Mouse (Mus musculus) lung, embryonic 15.5 days (tissue): Measurements from ENCODE around the gene Pram1. TPM values are rescaled to one million over a fixed set of nuclear protein-coding genes. Genes with fewer than 3 reads are reported as not detected.
A peak's percentile ranks its signal among the peaks of the same experiment; 100 is the strongest.

ENCODE experiments used
- ATAC-seq: fragments of 200-750 bp; cut with Nextera tagmentation; 2 replicates; pipeline ENCODE4 v1.8.0; 2017; ENCODE audit warnings: moderate number of reproducible peaks, borderline replicate concordance; ENCODE audit not compliant: low FRiP score, low TSS enrichment; ENCODE audit errors: extremely low read depth
- H3K27ac ChIP-seq: fragments of 300-500 bp; sonication (generic); 2 replicates; pipeline ENCODE4 v1.5.1; 2015; ENCODE audit warnings: moderate library complexity, mild to moderate bottlenecking, inconsistent platforms
- H3K27me3 ChIP-seq: fragments of 300-500 bp; sonication (generic); 2 replicates; pipeline ENCODE4 v1.6.1; 2015; ENCODE audit warnings: inconsistent platforms
- H3K36me3 ChIP-seq: fragments of 300-500 bp; sonication (generic); 2 replicates; pipeline ENCODE4 v1.6.1; 2015; ENCODE audit warnings: inconsistent platforms
- H3K4me1 ChIP-seq: fragments of 300-500 bp; sonication (generic); 2 replicates; pipeline ENCODE4 v1.6.1; 2015; ENCODE audit warnings: inconsistent platforms
- H3K4me2 ChIP-seq: fragments of 300-500 bp; sonication (generic); 2 replicates; pipeline ENCODE4 v1.6.1; 2015; ENCODE audit warnings: inconsistent platforms, mild to moderate bottlenecking, moderate library complexity
- H3K4me3 ChIP-seq: fragments of 300-500 bp; sonication (generic); 2 replicates; pipeline ENCODE4 v1.5.1; 2015; ENCODE audit warnings: mild to moderate bottlenecking, inconsistent platforms
- H3K9ac ChIP-seq: fragments of 300-500 bp; sonication (generic); 2 replicates; pipeline ENCODE4 v1.6.1; 2015; ENCODE audit warnings: inconsistent platforms
- H3K9me3 ChIP-seq: fragments of 300-500 bp; sonication (generic); 2 replicates; pipeline ENCODE4 v1.6.1; 2016; ENCODE audit warnings: inconsistent platforms
- WGBS: fragments of 180-500 bp; shearing (Covaris S2); methylation state at CpG from one replicate; pipeline ENCODE4 v1.1.7; 2015; 5-methylcytosine and 5-hydroxymethylcytosine counted together
- polyA plus RNA-seq: library from polyadenylated mRNA; unstranded; fragments of >200 nt; fragmentation: Nextera tagmentation; extraction: Ambion mirVana; gene quantifications from 2 replicates; pipeline ENCODE4 v1.2.1, GENCODE M21; 2015

Gene Pram1
- polyA plus RNA-seq, 1 experiment from 2014 or later, result 0.97 TPM

DNA sequence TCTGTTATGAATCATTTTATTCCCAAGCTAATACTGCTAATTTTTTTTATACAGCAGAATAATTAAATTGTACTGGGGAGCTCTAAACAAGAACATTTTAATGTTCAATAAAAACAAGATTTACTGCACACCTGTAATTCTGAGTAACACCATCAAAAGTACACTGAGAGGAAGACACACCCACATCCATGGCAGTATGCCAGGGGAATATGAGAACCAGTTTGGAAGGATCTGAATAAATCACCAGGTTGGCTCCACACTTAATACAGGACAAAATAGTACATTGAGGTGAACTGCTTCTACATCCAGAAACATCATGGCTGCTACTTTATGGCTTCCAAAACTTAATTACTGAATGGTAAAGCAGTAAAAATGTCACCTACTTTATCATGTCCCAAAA is 37.6 kb downstream of the Pram1 start:
- Histone ChIP-seq H3K27me3 (no peaks in the 10 kb centered on the region), H3K36me3 (peaks cover 18% of the 10 kb centered on the region), H3K9ac (no peak overlapping the region), H3K4me2 (no peak overlapping the region), H3K27ac (no peak overlapping the region), H3K9me3 (no peaks in the 10 kb centered on the region), H3K4me3 (no peak overlapping the region), H3K4me1 (peaks cover 18% of the 10 kb centered on the region; the same call in 1 of the 2 replicates)
- no peak for ATAC-seq

DNA sequence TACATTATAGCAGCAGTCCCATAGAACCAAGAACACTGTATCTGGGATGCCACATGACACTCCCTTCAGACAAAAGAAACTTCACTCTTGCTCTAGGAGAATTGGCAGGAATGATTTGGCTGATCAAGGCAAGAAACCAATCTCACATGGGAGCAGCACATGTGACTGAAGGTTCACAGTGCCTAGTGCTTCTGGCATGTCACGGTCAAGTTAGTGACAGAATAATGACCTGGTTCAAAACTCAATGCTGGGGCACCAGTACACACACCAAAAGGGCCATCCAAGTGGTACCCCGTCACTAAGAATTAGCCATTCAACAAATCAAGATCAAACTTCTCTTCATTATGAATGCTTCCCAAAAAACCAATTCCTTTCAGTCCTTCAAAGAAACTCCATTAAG is 38.2 kb downstream of the Pram1 start:
- no peak for ATAC-seq
- 88% methylated on average over 2 of the region's 2 CpGs for WGBS
- peaks cover 19% of the 10 kb centered on the region; the same call in 1 of the 2 replicates for H3K4me1 ChIP-seq

DNA sequence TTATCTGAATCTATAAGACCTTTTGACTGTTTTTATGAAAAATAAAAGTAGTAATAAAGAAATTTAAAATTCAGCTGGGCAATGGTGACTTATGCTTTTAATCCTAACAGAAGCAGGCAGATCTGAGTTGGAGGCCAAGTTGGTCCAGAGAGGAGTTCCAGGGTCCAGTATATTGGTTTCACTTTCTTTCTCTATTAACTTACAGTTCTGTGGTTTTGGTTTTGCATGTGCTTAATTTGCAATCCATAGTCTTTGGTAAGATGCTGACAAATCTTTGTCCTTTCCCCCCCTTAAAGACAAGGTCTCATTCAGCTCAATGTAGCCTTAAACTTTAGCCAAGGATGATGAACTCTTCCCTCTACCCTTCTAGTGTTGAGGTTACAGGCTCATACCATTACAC is 40.9 kb downstream of the Pram1 start:
- H3K4me2 ChIP-seq, result no peak overlapping the region
- H3K9ac ChIP-seq, result no peak overlapping the region
- H3K27ac ChIP-seq, result no peak overlapping the region
- H3K9me3 ChIP-seq, result no peaks in the 10 kb centered on the region
- H3K36me3 ChIP-seq, result peaks cover 18% of the 10 kb centered on the region
- H3K27me3 ChIP-seq, result no peaks in the 10 kb centered on the region
- ATAC-seq, result no peak
- peaks cover 40% of the 10 kb centered on the region for H3K4me1 ChIP-seq
- H3K4me3 ChIP-seq, result no peak overlapping the region

More for the DNA sequence above, 38.2 kb downstream of the Pram1 start:
- Histone ChIP-seq H3K36me3 (peaks cover 18% of the 10 kb centered on the region), H3K9ac (no peak overlapping the region), H3K9me3 (no peaks in the 10 kb centered on the region), H3K27ac (no peak overlapping the region), H3K4me3 (no peak overlapping the region), H3K27me3 (no peaks in the 10 kb centered on the region), H3K4me2 (no peak overlapping the region)

DNA sequence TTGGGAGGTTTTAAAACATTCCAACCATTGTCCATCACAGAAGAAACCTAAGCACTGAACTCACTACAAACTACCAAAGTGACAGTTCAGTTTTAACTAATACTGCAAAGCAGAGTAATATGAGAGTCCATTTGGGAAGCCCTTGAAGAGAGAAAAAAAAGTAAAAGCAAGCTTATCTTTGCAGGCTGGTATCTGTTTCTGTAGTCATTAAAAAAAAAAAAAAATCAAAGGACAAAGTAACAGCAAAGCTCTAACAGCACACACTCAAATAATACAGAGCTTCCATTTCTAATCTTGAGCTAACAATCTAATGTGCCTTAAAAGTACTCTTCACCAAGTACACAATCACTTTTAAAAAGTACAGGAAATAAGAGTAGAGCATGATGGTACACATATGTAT is 43.9 kb downstream of the Pram1 start:
- H3K4me1 ChIP-seq, result peaks cover 36% of the 10 kb centered on the region
- H3K4me2 ChIP-seq, result peak overlapping the region; percentile 24

DNA sequence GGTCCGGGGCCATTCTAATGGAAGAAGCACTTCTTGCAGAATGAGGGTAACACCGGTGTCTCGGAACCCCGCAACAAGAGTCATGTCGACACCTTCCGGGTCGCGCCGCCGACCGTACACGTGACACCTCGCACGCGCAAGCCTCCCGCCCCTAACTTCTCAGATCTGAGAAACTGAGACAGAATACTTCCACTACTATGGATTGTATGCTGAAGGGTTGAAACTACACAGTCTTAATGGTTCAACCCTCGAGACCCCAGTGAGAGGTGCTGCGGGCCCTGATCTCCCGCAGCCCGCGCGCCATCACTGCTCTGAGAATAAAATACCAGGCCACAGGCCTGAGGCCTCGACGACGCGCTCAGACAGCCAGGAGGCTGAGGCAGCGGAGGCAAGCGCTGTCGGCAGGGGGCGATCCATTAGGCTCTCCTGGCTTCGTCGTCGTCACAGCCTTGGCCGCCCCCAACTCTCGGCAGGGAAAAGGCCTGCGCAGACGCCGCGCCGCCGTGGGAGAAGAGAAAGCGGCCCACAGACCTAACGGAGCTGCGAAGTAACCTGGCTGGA is 46.9 kb downstream of the Pram1 start:
- Histone ChIP-seq H3K9me3 (no peaks in the 10 kb centered on the region), H3K4me2 (peak overlapping the region; percentile 86), H3K27ac (peak overlapping the region; percentile 92), H3K9ac (peak overlapping the region; percentile 91), H3K27me3 (no peaks in the 10 kb centered on the region), H3K4me3 (peak overlapping the region; percentile 84), H3K36me3 (no peaks in the 10 kb centered on the region), H3K4me1 (peaks cover 34% of the 10 kb centered on the region)
- under 1% methylated on average over 44 of the region's 44 CpGs for WGBS
- ATAC-seq, result peak; percentile 77

More for the DNA sequence above, 43.9 kb downstream of the Pram1 start:
- H3K36me3 ChIP-seq, result peaks cover 9% of the 10 kb centered on the region; the same call in 1 of the 2 replicates
- H3K9ac ChIP-seq, result no peak overlapping the region
- no peak for ATAC-seq
- H3K9me3 ChIP-seq, result no peaks in the 10 kb centered on the region
- no peaks in the 10 kb centered on the region for H3K27me3 ChIP-seq
- 0 out of 2 replicates have a peak overlapping the region, but pooled peaks have one; percentile 1 for H3K4me3 ChIP-seq
- H3K27ac ChIP-seq, result no peak overlapping the region

DNA sequence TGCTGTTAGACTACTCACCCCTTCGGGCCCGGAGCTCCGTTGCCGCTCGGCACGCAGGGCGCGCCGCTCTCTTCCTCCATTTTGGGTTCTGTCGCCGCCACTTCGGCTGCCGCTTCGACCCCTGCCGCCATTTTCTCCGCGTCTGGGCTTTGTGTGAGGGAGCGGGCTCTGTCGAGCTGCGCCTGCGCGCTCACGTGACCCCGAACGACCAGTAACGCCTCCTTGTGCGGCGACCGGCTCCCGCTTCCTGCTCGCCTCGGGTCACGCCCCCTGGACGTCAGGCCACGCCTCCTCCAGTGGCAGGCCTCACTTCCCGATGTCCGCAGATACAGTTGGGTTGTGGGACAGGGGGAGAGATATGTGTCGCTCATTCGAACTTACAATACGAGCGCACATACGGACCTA is 47.4 kb downstream of the Pram1 start:
- H3K9me3 ChIP-seq, result no peaks in the 10 kb centered on the region
- ATAC-seq, result peak; percentile 98
- no peaks in the 10 kb centered on the region for H3K27me3 ChIP-seq
- no peaks in the 10 kb centered on the region for H3K36me3 ChIP-seq
- H3K4me1 ChIP-seq, result peaks cover 32% of the 10 kb centered on the region
- H3K27ac ChIP-seq, result peak overlapping the region; percentile 92
- H3K4me2 ChIP-seq, result peak overlapping the region; percentile 86
- H3K4me3 ChIP-seq, result peak overlapping the region; percentile 84
- peak overlapping the region; percentile 91 for H3K9ac ChIP-seq
- under 1% methylated on average over 42 of the region's 42 CpGs for WGBS

DNA sequence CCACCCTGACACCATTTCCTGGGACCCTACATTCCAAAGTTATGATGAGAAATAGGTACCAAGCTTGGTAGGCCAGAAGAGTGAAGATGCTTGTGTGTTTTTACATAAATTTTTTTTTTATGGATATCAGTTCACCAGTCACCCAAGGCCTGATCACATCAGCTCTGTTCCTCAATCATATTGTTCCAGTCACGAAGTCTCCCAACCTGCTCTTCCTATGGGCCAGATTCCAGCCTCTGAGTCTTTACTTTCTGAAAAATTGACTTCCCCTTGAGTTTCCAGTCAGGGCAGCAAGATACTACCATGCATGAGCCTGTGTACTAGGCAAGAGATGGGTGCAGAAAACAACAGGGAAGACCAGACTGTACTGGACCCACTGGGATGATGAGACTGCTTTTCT is 48.9 kb downstream of the Pram1 start, which contains the start of gene Hnrnpm:
TSS of gene Hnrnpm (minus strand) at position 101 of the 400 bp plus-strand sequence.
- Histone ChIP-seq H3K4me3 (peak within 1 kb of the TSS; percentile 84), H3K27me3 (no peaks in the 10 kb centered on the region), H3K9ac (peak within 1 kb of the TSS; percentile 32; the same call in 1 of the 2 replicates), H3K9me3 (no peaks in the 10 kb centered on the region), H3K27ac (peak within 1 kb of the TSS; percentile 38), H3K4me2 (peak within 1 kb of the TSS; percentile 55), H3K4me1 (peaks cover 29% of the 10 kb centered on the region), H3K36me3 (0 out of 2 replicates have a peak, but pooled peaks cover under 1% of the 10 kb centered on the region)
- no peak for ATAC-seq
- WGBS, result 91% methylated on average over 1 of the region's 1 CpGs

Other genes starting within 250 kb of the Pram1 start
- gene Zfp101, start 243.4 kb upstream of the Pram1 start, polyA plus RNA-seq, result 17.8 and 19.6 TPM in 2 replicates
- not detected in 2 replicates for gene Actl9, start 205.2 kb upstream of the Pram1 start, polyA plus RNA-seq
- 119 and 142 TPM in 2 replicates for gene Adamts10, start 113.9 kb upstream of the Pram1 start, polyA plus RNA-seq
- 4.6 and 5.2 TPM in 2 replicates for gene Myo1f, start 82.3 kb upstream of the Pram1 start, polyA plus RNA-seq
- gene Zfp414, start 9.0 kb upstream of the Pram1 start, polyA plus RNA-seq, result 36.6 and 40.6 TPM in 2 replicates
- gene Hnrnpm, start 48.8 kb downstream of the Pram1 start, polyA plus RNA-seq, result 325 and 344 TPM in 2 replicates
- gene March2, start 80.6 kb downstream of the Pram1 start, polyA plus RNA-seq, result 58.8 and 60.7 TPM in 2 replicates
- 281 and 306 TPM in 2 replicates for gene Rab11b, start 122.5 kb downstream of the Pram1 start, polyA plus RNA-seq
- 43.7 and 47.0 TPM in 2 replicates for gene Angptl4, start 143.8 kb downstream of the Pram1 start, polyA plus RNA-seq
- 68.0 and 77.8 TPM in 2 replicates for gene Kank3, start 172.5 kb downstream of the Pram1 start, polyA plus RNA-seq
- gene Rps28, start 186.5 kb downstream of the Pram1 start, polyA plus RNA-seq, result 885 and 959 TPM in 2 replicates
- gene Ndufa7, start 186.5 kb downstream of the Pram1 start, polyA plus RNA-seq, result 425 and 461 TPM in 2 replicates
- 69.4 and 74.0 TPM in 2 replicates for gene Cd320, start 205.0 kb downstream of the Pram1 start, polyA plus RNA-seq
- not detected in 2 replicates for gene Gm7029, start 235.8 kb downstream of the Pram1 start, polyA plus RNA-seq